Comparison of ENCODE assay signal across 8 mouse cellular contexts in the genomic region with DNA sequence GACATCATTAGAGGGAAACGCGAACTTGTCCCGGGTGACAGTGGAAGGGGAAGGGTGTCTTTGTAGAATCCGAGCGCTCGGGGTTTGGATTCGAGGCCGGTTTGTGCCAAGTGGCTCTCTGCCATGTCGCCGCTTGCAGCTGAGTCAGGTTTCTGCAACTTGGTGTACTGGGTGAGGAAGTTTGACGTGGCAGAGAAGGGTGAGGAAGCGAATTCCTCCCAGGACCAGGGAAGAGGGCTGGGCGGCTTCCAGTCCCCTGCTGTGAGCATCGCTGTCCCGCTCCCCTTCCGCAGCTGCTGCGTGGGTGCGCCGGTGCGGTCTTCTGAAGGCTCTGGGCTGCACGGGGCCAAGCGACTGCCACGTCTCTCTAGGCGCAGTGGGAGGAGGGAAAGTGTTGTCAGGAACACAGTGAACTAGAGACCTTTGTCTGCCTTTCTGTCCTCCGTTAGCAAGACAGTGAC. TPM values are rescaled to one million over a fixed set of nuclear protein-coding genes. Genes with fewer than 3 reads are reported as not detected.
DNase-seq lines count a peak whose midpoint lies in the region; ATAC-seq and TF ChIP-seq lines count a peak whose summit lies in the region.

No protein-coding gene starts in this region.

- H3K4me3 ChIP-seq in forebrain, embryonic 12.5 days (replicated peaks): peak overlapping the region; percentile 76
- H3K4me3 ChIP-seq in heart, embryonic 15.5 days: peak overlapping the region; percentile 84
- H3K4me3 ChIP-seq in liver, embryonic 12.5 days: peak overlapping the region; percentile 63

- H3K9me3 ChIP-seq in forebrain, embryonic 12.5 days: no peaks in the 10 kb centered on the region
- H3K9me3 ChIP-seq in heart, embryonic 15.5 days (replicated peaks): no peaks in the 10 kb centered on the region
- no peaks in the 10 kb centered on the region for H3K9me3 ChIP-seq in liver, embryonic 12.5 days (replicated peaks)

- ATAC-seq in forebrain, embryonic 12.5 days (ENCODE audit: low FRiP score): peak; percentile 60
- ATAC-seq in heart, embryonic 15.5 days (replicated peaks; ENCODE audit: insufficient number of reproducible peaks, insufficient read depth, low FRiP score, low read depth): peak; percentile 60
- peak; percentile 41 for ATAC-seq in liver, embryonic 12.5 days

- TF ChIP-seq POLR2A in brain, embryonic 14.5 days (IDR thresholded peaks at IDR 0.05; ENCODE audit: borderline replicate concordance, extremely low read depth, insufficient read depth, insufficient read length, poor library complexity, severe bottlenecking): no peak

- peak overlapping the region; percentile 65 for H3K9ac ChIP-seq in forebrain, embryonic 12.5 days
- H3K9ac ChIP-seq in heart, embryonic 15.5 days: peak overlapping the region; percentile 85
- peak overlapping the region; percentile 61 for H3K9ac ChIP-seq in liver, embryonic 12.5 days

- DNase-seq in CD8-positive naive resting alpha-beta T cell, adult 2 months (ENCODE audit: low read depth in 2 of 2, low spot score in 2 of 2): peak; percentile 13 to 35
- DNase-seq in brain, embryonic 14.5 days (ENCODE audit: low read depth): peak; percentile 67
- peak; percentile 72 for DNase-seq in kidney, postnatal 14 days
- peak; percentile 7 to 15 for DNase-seq in natural killer cell, adult 2 months (ENCODE audit: low spot score in 2 of 2)
- DNase-seq in testis, postnatal 10 days (ENCODE audit: low spot score): peak; percentile 75

- peaks cover 30% of the 10 kb centered on the region for H3K27me3 ChIP-seq in forebrain, embryonic 12.5 days
- H3K27me3 ChIP-seq in heart, embryonic 15.5 days: no peaks in the 10 kb centered on the region
- peaks cover 36% of the 10 kb centered on the region for H3K27me3 ChIP-seq in liver, embryonic 12.5 days (replicated peaks)

- no peak overlapping the region for H3K27ac ChIP-seq in forebrain, embryonic 12.5 days
- H3K27ac ChIP-seq in heart, embryonic 15.5 days: peak overlapping the region; percentile 84
- H3K27ac ChIP-seq in liver, embryonic 12.5 days: peak overlapping the region; percentile 27; the same call in 1 of the 2 replicates

- H3K4me1 ChIP-seq in forebrain, embryonic 12.5 days: peaks cover 8% of the 10 kb centered on the region; the same call in 1 of the 2 replicates
- H3K4me1 ChIP-seq in heart, embryonic 15.5 days (replicated peaks): peaks cover 35% of the 10 kb centered on the region
- H3K4me1 ChIP-seq in liver, embryonic 12.5 days: no peaks in the 10 kb centered on the region

- no peaks in the 10 kb centered on the region for H3K36me3 ChIP-seq in forebrain, embryonic 12.5 days (replicated peaks)
- peaks cover 30% of the 10 kb centered on the region for H3K36me3 ChIP-seq in heart, embryonic 15.5 days
- H3K36me3 ChIP-seq in liver, embryonic 12.5 days: peaks cover 19% of the 10 kb centered on the region

- TF ChIP-seq CTCF in brain, embryonic 14.5 days (IDR thresholded peaks at IDR 0.05; ENCODE audit: borderline replicate concordance, extremely low read depth, insufficient read depth, insufficient read length): no peak

- H3K4me2 ChIP-seq in forebrain, embryonic 12.5 days: peak overlapping the region; percentile 85
- H3K4me2 ChIP-seq in heart, embryonic 15.5 days: peak overlapping the region; percentile 73
- peak overlapping the region; percentile 79 for H3K4me2 ChIP-seq in liver, embryonic 12.5 days

- WGBS in forebrain, embryonic 12.5 days: under 1% methylated on average over 25 of the region's 25 CpGs
- under 1% methylated on average over 25 of the region's 25 CpGs for WGBS in heart, embryonic 15.5 days
- WGBS in liver, embryonic 12.5 days (ENCODE audit: insufficient replicate concordance): under 1% methylated on average over 25 of the region's 25 CpGs

RNA-seq across cellular contexts. Expression of gene Sec24d, which starts 0.5 kb away (rescaled TPM):
- 15.6 and 15.9 TPM in 2 replicates for polyA plus RNA-seq in brain, embryonic 14.5 days (2012; rRNA removed)
- 13.2 and 16.9 TPM in 2 replicates for polyA plus RNA-seq in forebrain, embryonic 12.5 days (2016; fragmentation: Nextera tagmentation; extraction: Ambion mirVana)
- 61.9 and 75.0 TPM in 2 replicates for polyA plus RNA-seq in heart, embryonic 15.5 days (2015; fragmentation: Nextera tagmentation; extraction: Ambion mirVana)
- 18.8 and 21.6 TPM in 2 replicates for polyA plus RNA-seq in liver, embryonic 12.5 days (2016; fragmentation: Nextera tagmentation; extraction: Ambion mirVana)

RNA-seq across cellular contexts. Expression of gene Synpo2, which starts 31.8 kb away (rescaled TPM):
- 0.63 and 1.3 TPM in 2 replicates for polyA plus RNA-seq in brain, embryonic 14.5 days (2012; rRNA removed)
- 1.6 and 2.8 TPM in 2 replicates for polyA plus RNA-seq in forebrain, embryonic 12.5 days (2016; fragmentation: Nextera tagmentation; extraction: Ambion mirVana)
- polyA plus RNA-seq in heart, embryonic 15.5 days (2015; fragmentation: Nextera tagmentation; extraction: Ambion mirVana): 11.9 and 15.1 TPM in 2 replicates
- polyA plus RNA-seq in liver, embryonic 12.5 days (2016; fragmentation: Nextera tagmentation; extraction: Ambion mirVana): 0.89 and 0.96 TPM in 2 replicates

Comparison
In these comparisons a context has a peak if more than half of its experiments do, and no peak if none do; other contexts are left out.
1. DNase-seq: peak in every context shown above with its lines; median percentile 75 in testis, postnatal 10 days; 72 in kidney, postnatal 14 days; 67 in brain, embryonic 14.5 days; 24 in CD8-positive naive resting alpha-beta T cell, adult 2 months; 11 in natural killer cell, adult 2 months.